Mouse (Mus musculus) cerebellum, adult 2 months (tissue): ENCODE results near the gene Rps6kb1. TPM values are rescaled to one million over a fixed set of nuclear protein-coding genes. Genes with fewer than 3 reads are reported as not detected.

ENCODE experiments used
- DNase-seq, 2 experiments: peaks; one replicate each; pipeline ENCODE4 v3.0.0; 2021
- H3K27ac ChIP-seq: fragments of 200-500 bp; 2 replicates; pipeline ENCODE4 v1.5.1; 2012; ENCODE audit warnings: low read length, control low read depth, inconsistent platforms; ENCODE audit not compliant: insufficient read depth
- H3K27me3 ChIP-seq: fragments of 200-500 bp; 2 replicates; pipeline ENCODE4 v1.6.1; 2012; ENCODE audit warnings: inconsistent platforms, mild to moderate bottlenecking, low read length, moderate library complexity; ENCODE audit not compliant: control insufficient read depth, insufficient read depth
- H3K4me1 ChIP-seq: fragments of 200-500 bp; 2 replicates; pipeline ENCODE4 v1.6.1; 2011; ENCODE audit warnings: low read length; ENCODE audit not compliant: control insufficient read depth, insufficient read depth
- H3K4me3 ChIP-seq: fragments of 200-500 bp; replicated peaks from 2 replicates; pipeline ENCODE3; 2011; ENCODE audit warnings: mild to moderate bottlenecking, low read depth, low read length, control low read depth; ENCODE audit not compliant: insufficient read depth
- CTCF ChIP-seq: fragments of 200-500 bp; IDR thresholded peaks from 2 replicates; pipeline ENCODE4 v1.5.1; 2011; ENCODE audit warnings: low read depth, mild to moderate bottlenecking, control low read depth, low read length, moderate library complexity, borderline replicate concordance; ENCODE audit not compliant: insufficient read depth
- POLR2A ChIP-seq: fragments of 200-500 bp; IDR thresholded peaks from 2 replicates; pipeline ENCODE4 v1.6.1; 2011; ENCODE audit warnings: low read length, control low read depth, borderline replicate concordance; ENCODE audit not compliant: insufficient read depth
- WGBS: fragments of 180-500 bp; shearing (Covaris S2); methylation state at CpG from one replicate; pipeline ENCODE4 v1.1.7; 2018; 5-methylcytosine and 5-hydroxymethylcytosine counted together
- polyA plus RNA-seq: library from polyadenylated mRNA; depleted of rRNA; stranded (reverse); fragments of >200 nt; gene quantifications from 2 replicates; pipeline ENCODE4 v1.2.3, GENCODE M21; 2012; rRNA removed

The Rps6kb1 gene
- 25.6 and 28.9 TPM in 2 replicates for polyA plus RNA-seq

- under 1% methylated on average over 43 of the region's 43 CpGs for WGBS
- DNase-seq, result peak; percentile 99
- Histone ChIP-seq H3K27ac (peak within 1 kb of the TSS; percentile 26; the same call in 1 of the 2 replicates), H3K4me3 (peak within 1 kb of the TSS; percentile 81), H3K27me3 (no peaks in the 10 kb centered on the region), H3K4me1 (no peaks in the 10 kb centered on the region)
- TF ChIP-seq CTCF (no peak), POLR2A (peak; percentile 88)
Measured at GRCm38 (mm10) chr11:86544639-86545299, at the start of gene Rps6kb1, which contains the start of gene Tubd1. Gene Rps6kb1, minus strand, starts transcription at chr11:86544805. Gene Tubd1, plus strand, starts transcription at chr11:86544991.

- Histone ChIP-seq H3K27ac (no peak overlapping the region), H3K27me3 (no peaks in the 10 kb centered on the region), H3K4me3 (no peak overlapping the region), H3K4me1 (no peaks in the 10 kb centered on the region)
- 79% methylated on average over 5 of the region's 5 CpGs for WGBS
- TF ChIP-seq CTCF, result no peak
- no peak for TF ChIP-seq POLR2A
- DNase-seq, result no peak
Measured at GRCm38 (mm10) chr11:86593443-86593842, 48.8 kb upstream of the Rps6kb1 start.

GRCm38 (mm10) chr11:86592993-86593392 lies 48.4 kb upstream of the Rps6kb1 start:
- TF ChIP-seq CTCF, result no peak
- Histone ChIP-seq H3K4me3 (no peak overlapping the region), H3K27ac (no peak overlapping the region), H3K4me1 (no peaks in the 10 kb centered on the region), H3K27me3 (no peaks in the 10 kb centered on the region)
- 48% methylated on average over 3 of the region's 3 CpGs for WGBS
- DNase-seq, result no peak

- no peaks in the 10 kb centered on the region for H3K27me3 ChIP-seq
- TF ChIP-seq POLR2A (no peak), CTCF (no peak)
- no peaks in the 10 kb centered on the region for H3K4me1 ChIP-seq
- H3K27ac ChIP-seq, result no peak overlapping the region
- no peak for DNase-seq
- no peak overlapping the region for H3K4me3 ChIP-seq
- WGBS, result 79% methylated on average over 2 of the region's 2 CpGs
Measured at GRCm38 (mm10) chr11:86591931-86592616, 47.5 kb upstream of the Rps6kb1 start.

- WGBS, result 85% methylated on average over 4 of the region's 4 CpGs
- no peaks in the 10 kb centered on the region for H3K27me3 ChIP-seq
Measured at GRCm38 (mm10) chr11:86591301-86591845, 46.8 kb upstream of the Rps6kb1 start.

GRCm38 (mm10) chr11:86590579-86590978 lies 46.0 kb upstream of the Rps6kb1 start:
- TF ChIP-seq POLR2A (no peak), CTCF (no peak)
- no peak overlapping the region for H3K4me3 ChIP-seq
- H3K27ac ChIP-seq, result no peak overlapping the region
- 91% methylated on average over 10 of the region's 10 CpGs for WGBS
- H3K4me1 ChIP-seq, result no peaks in the 10 kb centered on the region
- no peak for DNase-seq
- H3K27me3 ChIP-seq, result no peaks in the 10 kb centered on the region

More at GRCm38 (mm10) chr11:86591301-86591845, 46.8 kb upstream of the Rps6kb1 start:
- DNase-seq, result no peak
- Histone ChIP-seq H3K4me1 (no peaks in the 10 kb centered on the region), H3K4me3 (no peak overlapping the region), H3K27ac (no peak overlapping the region)
- TF ChIP-seq CTCF (no peak), POLR2A (no peak)

GRCm38 (mm10) chr11:86590066-86590465 lies 45.5 kb upstream of the Rps6kb1 start:
- H3K27ac ChIP-seq, result no peak overlapping the region
- H3K27me3 ChIP-seq, result no peaks in the 10 kb centered on the region
- TF ChIP-seq CTCF, result no peak
- TF ChIP-seq POLR2A, result no peak
- no peaks in the 10 kb centered on the region for H3K4me1 ChIP-seq
- DNase-seq, result no peak
- WGBS, result 89% methylated on average over 4 of the region's 4 CpGs
- H3K4me3 ChIP-seq, result no peak overlapping the region

- Histone ChIP-seq H3K4me1 (no peaks in the 10 kb centered on the region; the same call in 1 of the 2 replicates), H3K4me3 (no peak overlapping the region), H3K27ac (no peak overlapping the region), H3K27me3 (no peaks in the 10 kb centered on the region)
- WGBS, result 95% methylated on average over 4 of the region's 4 CpGs
- TF ChIP-seq CTCF (no peak), POLR2A (no peak)
- DNase-seq, result no peak
Measured at GRCm38 (mm10) chr11:86588583-86589298, 44.1 kb upstream of the Rps6kb1 start.
